Mouse (Mus musculus) heart, embryonic 14.5 days (tissue): ENCODE data around the gene Stn1. TPM values are rescaled to one million over a fixed set of nuclear protein-coding genes. Genes with fewer than 3 reads are reported as not detected.

Experiments used
- ATAC-seq: fragments of 200-750 bp; cut with Nextera tagmentation; 2 replicates; pipeline ENCODE4 v1.8.0; 2017; ENCODE audit warnings: low read depth, moderate TSS enrichment; ENCODE audit not compliant: insufficient number of reproducible peaks, insufficient read depth, low FRiP score
- H3K27ac ChIP-seq, 2 experiments: fragments of 200-500 bp in 1 of 2; fragments of 300-500 bp in 1 of 2; sonication (generic) in 1 of 2; replicated peaks in 1 of 2; 2 replicates each; pipeline ENCODE4 v1.5.1; 2012 to 2014; ENCODE audit warnings: low read depth in 2 of 2, low read length in 2 of 2, control low read depth in 1 of 2, mild to moderate bottlenecking in 1 of 2, mixed read lengths in 1 of 2; ENCODE audit not compliant: control insufficient read depth in 1 of 2, insufficient read depth in 1 of 2
- H3K27me3 ChIP-seq: fragments of 300-500 bp; sonication (generic); 2 replicates; pipeline ENCODE4 v1.6.1; 2014; ENCODE audit warnings: mild to moderate bottlenecking, low read length, control low read depth; ENCODE audit not compliant: control insufficient read depth, insufficient read depth
- H3K36me3 ChIP-seq: fragments of 300-500 bp; sonication (generic); 2 replicates; pipeline ENCODE4 v1.6.1; 2014; ENCODE audit warnings: mild to moderate bottlenecking, control low read depth, low read length, mixed read lengths; ENCODE audit not compliant: control insufficient read depth, insufficient read depth
- H3K4me1 ChIP-seq, 2 experiments: fragments of 200-500 bp in 1 of 2; fragments of 300-500 bp in 1 of 2; sonication (generic) in 1 of 2; 2 replicates each; pipeline ENCODE4 v1.6.1; 2012 to 2014; ENCODE audit warnings: low read length in 2 of 2, control low read depth in 1 of 2, mixed read lengths in 1 of 2; ENCODE audit not compliant: control insufficient read depth in 2 of 2, insufficient read depth in 2 of 2
- H3K4me2 ChIP-seq: fragments of 300-500 bp; sonication (generic); 2 replicates; pipeline ENCODE4 v1.6.1; 2014; ENCODE audit warnings: mild to moderate bottlenecking, low read length
- H3K4me3 ChIP-seq, 2 experiments: fragments of 200-500 bp in 1 of 2; fragments of 300-500 bp in 1 of 2; sonication (generic) in 1 of 2; 2 replicates each; pipeline ENCODE4 v1.5.1; 2012 to 2014; ENCODE audit warnings: low read length in 2 of 2, mild to moderate bottlenecking in 2 of 2, control low read depth in 1 of 2, low read depth in 1 of 2, moderate library complexity in 1 of 2; ENCODE audit not compliant: control insufficient read depth in 1 of 2, insufficient read depth in 1 of 2
- H3K9ac ChIP-seq: fragments of 300-500 bp; sonication (generic); 2 replicates; pipeline ENCODE4 v1.6.1; 2014; ENCODE audit warnings: mild to moderate bottlenecking, low read length
- H3K9me3 ChIP-seq: fragments of 300-500 bp; sonication (generic); 2 replicates; pipeline ENCODE4 v1.6.1; 2016; ENCODE audit warnings: low read length, control low read depth; ENCODE audit not compliant: control insufficient read depth
- WGBS: fragments of 180-500 bp; shearing (Covaris S2); extraction: QIAGEN DNeasy Blood & Tissue Kit; methylation state at CpG from one replicate; pipeline ENCODE4 v1.1.7; 2014; 5-methylcytosine and 5-hydroxymethylcytosine counted together
- polyA plus RNA-seq: library from polyadenylated mRNA; unstranded; fragments of >200 nt; fragmentation: Nextera tagmentation; extraction: Ambion mirVana; gene quantifications from 2 replicates; pipeline ENCODE4 v1.2.1, GENCODE M21; 2014

Stn1 gene
- polyA plus RNA-seq, 1 experiment from 2014 or later = 38.9 TPM

DNA sequence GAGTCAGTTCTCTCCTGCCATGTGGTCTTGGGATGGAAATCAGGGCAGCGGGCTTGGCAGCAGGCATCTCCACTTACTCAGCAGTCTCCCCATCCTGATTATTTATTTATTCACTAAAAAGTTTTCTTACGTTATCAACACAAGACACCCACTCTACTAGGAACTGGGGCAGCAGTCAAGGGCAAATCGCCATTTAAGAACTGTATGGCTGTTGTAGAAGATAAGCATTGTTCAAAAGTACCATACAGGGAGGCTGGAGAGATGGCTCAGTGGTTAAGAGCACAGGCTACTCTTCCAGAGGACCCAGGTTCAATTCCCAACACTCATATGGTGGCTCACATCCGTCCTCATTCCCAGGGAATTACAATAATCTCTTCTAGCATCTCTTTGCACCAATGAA, 65.5 kb downstream of the Stn1 start:
- ATAC-seq = no peak

DNA sequence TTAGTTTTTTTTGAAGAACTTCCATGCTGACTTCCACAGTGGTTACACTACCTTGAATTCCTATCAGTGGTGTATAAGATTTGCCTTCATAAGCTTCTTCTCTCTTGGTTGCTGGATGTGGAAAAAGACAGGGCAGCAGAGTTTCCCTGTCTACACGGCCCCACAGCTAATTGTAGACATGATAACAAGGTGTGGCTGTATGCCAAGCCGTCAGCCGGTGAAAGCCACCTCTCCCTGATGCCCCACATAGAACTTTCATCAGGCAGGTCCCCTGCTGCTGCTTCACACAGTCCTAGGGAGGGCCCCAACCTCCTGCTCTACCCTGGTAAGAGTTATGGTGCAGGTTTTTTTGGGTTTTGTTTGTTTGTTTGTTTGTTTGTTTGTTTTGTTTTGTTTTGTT, 68.6 kb downstream of the Stn1 start:
- 7% methylated on average over 3 of the region's 3 CpGs for WGBS
- Histone ChIP-seq H3K9me3 (no peaks in the 10 kb centered on the region), H3K4me2 (peak overlapping the region; percentile 23; the same call in 1 of the 2 replicates), H3K4me3 (no peak overlapping the region), H3K27me3 (no peaks in the 10 kb centered on the region), H3K36me3 (no peaks in the 10 kb centered on the region), H3K27ac (peak overlapping the region in 1 of 2 experiments; percentile 64; a peak in 3 of 4 replicates), H3K9ac (no peak overlapping the region), H3K4me1 (peaks cover 6 to 25% of the 10 kb centered on the region in 2 experiments)
- 0 out of 2 replicates have a peak, but pooled peaks have one; percentile 33 for ATAC-seq

More for the DNA sequence above, 65.5 kb downstream of the Stn1 start:
- WGBS = 67% methylated on average over 4 of the region's 4 CpGs
- H3K4me1 ChIP-seq = peaks cover 4 to 20% of the 10 kb centered on the region in 2 experiments
- no peak overlapping the region for H3K9ac ChIP-seq
- no peaks in the 10 kb centered on the region for H3K36me3 ChIP-seq
- H3K4me2 ChIP-seq = no peak overlapping the region
- H3K9me3 ChIP-seq = no peaks in the 10 kb centered on the region
- no peak overlapping the region for H3K27ac ChIP-seq
- no peak overlapping the region for H3K4me3 ChIP-seq
- no peaks in the 10 kb centered on the region for H3K27me3 ChIP-seq

GRCm38 (mm10) chr19:47466775-47467174, 70.5 kb downstream of the Stn1 start:
- WGBS = 73% methylated on average over 8 of the region's 8 CpGs
- Histone ChIP-seq H3K4me1 (peaks cover 4 to 31% of the 10 kb centered on the region in 2 experiments), H3K27me3 (no peaks in the 10 kb centered on the region), H3K4me2 (no peak overlapping the region), H3K36me3 (peaks cover 6% of the 10 kb centered on the region; the same call in 1 of the 2 replicates), H3K9ac (no peak overlapping the region), H3K27ac (no peak overlapping the region), H3K4me3 (no peak overlapping the region), H3K9me3 (no peaks in the 10 kb centered on the region; the same call in 1 of the 2 replicates)
- no peak for ATAC-seq

GRCm38 (mm10) chr19:47465467-47465866, 71.8 kb downstream of the Stn1 start:
- Histone ChIP-seq H3K36me3 (peaks cover 13% of the 10 kb centered on the region), H3K4me2 (no peak overlapping the region), H3K4me1 (peaks cover 7 to 42% of the 10 kb centered on the region in 2 experiments), H3K9ac (no peak overlapping the region), H3K9me3 (no peaks in the 10 kb centered on the region; the same call in 1 of the 2 replicates), H3K27ac (no peak overlapping the region), H3K4me3 (no peak overlapping the region), H3K27me3 (no peaks in the 10 kb centered on the region)
- 75% methylated on average over 9 of the region's 9 CpGs for WGBS
- ATAC-seq = no peak

- Histone ChIP-seq H3K4me3 (peak within 1 kb of the TSS; percentile 84 to 89), H3K4me2 (peak within 1 kb of the TSS; percentile 79), H3K4me1 (peaks cover 13 to 47% of the 10 kb centered on the region in 2 experiments), H3K36me3 (peaks cover 15% of the 10 kb centered on the region), H3K9me3 (no peaks in the 10 kb centered on the region; the same call in 1 of the 2 replicates), H3K27me3 (no peaks in the 10 kb centered on the region), H3K9ac (peak within 1 kb of the TSS; percentile 95), H3K27ac (peak within 1 kb of the TSS; percentile 83 to 96)
- 1% methylated on average over 69 of the region's 70 CpGs for WGBS
- ATAC-seq = peak; percentile 84
These were observed 72.7 kb downstream of the Stn1 start, which contains the start of gene Sh3pxd2a for GRCm38 (mm10) chr19:47464304-47465241. Sh3pxd2a (minus strand) TSS chr19:47464401.

GRCm38 (mm10) chr19:47463636-47464303, 73.5 kb downstream of the Stn1 start:
- Histone ChIP-seq H3K9me3 (no peaks in the 10 kb centered on the region; the same call in 1 of the 2 replicates), H3K4me3 (peak overlapping the region; percentile 84 to 89), H3K4me1 (peaks cover 21 to 49% of the 10 kb centered on the region in 2 experiments), H3K27ac (peak overlapping the region; percentile 83 to 96), H3K27me3 (no peaks in the 10 kb centered on the region), H3K36me3 (peaks cover 15% of the 10 kb centered on the region), H3K4me2 (peak overlapping the region; percentile 79), H3K9ac (peak overlapping the region; percentile 95)
- WGBS = under 1% methylated on average over 46 of the region's 46 CpGs
- ATAC-seq = peak; percentile 62

DNA sequence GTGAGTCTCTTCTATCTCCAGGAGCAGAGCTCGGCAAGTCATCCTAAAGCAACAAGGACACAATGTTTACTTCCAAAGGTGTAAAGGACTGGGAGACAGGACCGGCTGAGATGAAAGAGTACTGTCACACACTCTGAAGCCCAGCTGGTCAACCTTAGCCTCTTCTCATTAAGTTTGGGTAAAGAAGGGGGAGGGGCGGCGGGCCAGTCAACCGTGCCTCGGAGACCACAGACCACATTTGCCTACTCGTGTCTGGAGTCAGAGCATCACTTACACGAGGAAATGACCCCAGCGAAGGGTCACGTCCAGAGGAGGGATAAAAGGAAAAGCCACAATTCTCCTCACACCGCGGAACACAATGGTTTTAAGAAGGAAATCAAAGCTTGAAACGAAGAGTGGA, 74.1 kb downstream of the Stn1 start:
- Histone ChIP-seq H3K27me3 (no peaks in the 10 kb centered on the region), H3K36me3 (peaks cover 15% of the 10 kb centered on the region), H3K9ac (peak overlapping the region; percentile 95), H3K9me3 (no peaks in the 10 kb centered on the region; the same call in 1 of the 2 replicates), H3K4me2 (peak overlapping the region; percentile 79), H3K27ac (peak overlapping the region; percentile 83 to 96), H3K4me3 (peak overlapping the region; percentile 84 to 89), H3K4me1 (peaks cover 25 to 49% of the 10 kb centered on the region in 2 experiments)
- under 1% methylated on average over 13 of the region's 13 CpGs for WGBS
- no peak for ATAC-seq
